Mouse (Mus musculus): ENCODE data around the gene 2610028H24Rik. TPM values are rescaled to one million over a fixed set of nuclear protein-coding genes. Genes with fewer than 3 reads are reported as not detected.

Gene 2610028H24Rik
- polyA plus RNA-seq, 1 experiment from 2014 or later = not detected

GRCm38 (mm10) chr10:76480851-76481250 lies 32.0 kb downstream of the 2610028H24Rik start:
- Histone ChIP-seq H3K27ac (ENCODE audit: low read depth, low read length) (no peak overlapping the region), H3K36me3 (ENCODE audit: control insufficient read depth, insufficient read depth, low read length) (peaks cover 95% of the 10 kb centered on the region), H3K4me3 (ENCODE audit: low read length) (no peak overlapping the region), H3K4me2 (replicated peaks; ENCODE audit: low read depth, low read length) (no peak overlapping the region), H3K9ac (ENCODE audit: low read depth, low read length) (no peak overlapping the region), H3K9me3 (ENCODE audit: control insufficient read depth, low read length) (no peaks in the 10 kb centered on the region), H3K4me1 (ENCODE audit: control insufficient read depth, insufficient read depth, low read length) (no peaks in the 10 kb centered on the region), H3K27me3 (ENCODE audit: control insufficient read depth, insufficient read depth, low read length) (no peaks in the 10 kb centered on the region)
- 95% methylated on average over 11 of the region's 13 CpGs for WGBS
- no peak for ATAC-seq (ENCODE audit: low FRiP score, low TSS enrichment)

- ATAC-seq (ENCODE audit: low FRiP score, low TSS enrichment) = no peak
Observed at GRCm38 (mm10) chr10:76481480-76481879, 32.6 kb downstream of the 2610028H24Rik start.

GRCm38 (mm10) chr10:76486302-76486701 lies 37.4 kb downstream of the 2610028H24Rik start:
- H3K36me3 ChIP-seq (ENCODE audit: control insufficient read depth, insufficient read depth, low read length) = peaks cover 94% of the 10 kb centered on the region
- no peaks in the 10 kb centered on the region for H3K9me3 ChIP-seq (ENCODE audit: control insufficient read depth, low read length)
- H3K27ac ChIP-seq (ENCODE audit: low read depth, low read length) = no peak overlapping the region
- 97% methylated on average over 2 of the region's 2 CpGs for WGBS
- no peak overlapping the region for H3K4me3 ChIP-seq (ENCODE audit: low read length)
- no peak overlapping the region for H3K4me2 ChIP-seq (replicated peaks; ENCODE audit: low read depth, low read length)
- no peak for ATAC-seq (ENCODE audit: low FRiP score, low TSS enrichment)
- no peaks in the 10 kb centered on the region for H3K27me3 ChIP-seq (ENCODE audit: control insufficient read depth, insufficient read depth, low read length)
- no peaks in the 10 kb centered on the region for H3K4me1 ChIP-seq (ENCODE audit: control insufficient read depth, insufficient read depth, low read length)
- no peak overlapping the region for H3K9ac ChIP-seq (ENCODE audit: low read depth, low read length)

More at GRCm38 (mm10) chr10:76481480-76481879, 32.6 kb downstream of the 2610028H24Rik start:
- WGBS = 90% methylated on average over 6 of the region's 6 CpGs
- Histone ChIP-seq H3K4me1 (ENCODE audit: control insufficient read depth, insufficient read depth, low read length) (no peaks in the 10 kb centered on the region), H3K36me3 (ENCODE audit: control insufficient read depth, insufficient read depth, low read length) (peaks cover 95% of the 10 kb centered on the region), H3K9me3 (ENCODE audit: control insufficient read depth, low read length) (no peaks in the 10 kb centered on the region), H3K9ac (ENCODE audit: low read depth, low read length) (no peak overlapping the region), H3K4me2 (replicated peaks; ENCODE audit: low read depth, low read length) (no peak overlapping the region), H3K27me3 (ENCODE audit: control insufficient read depth, insufficient read depth, low read length) (no peaks in the 10 kb centered on the region), H3K4me3 (ENCODE audit: low read length) (no peak overlapping the region), H3K27ac (ENCODE audit: low read depth, low read length) (no peak overlapping the region)

GRCm38 (mm10) chr10:76488265-76488664 lies 39.4 kb downstream of the 2610028H24Rik start:
- no peak for ATAC-seq (ENCODE audit: low FRiP score, low TSS enrichment)
- Histone ChIP-seq H3K9ac (ENCODE audit: low read depth, low read length) (no peak overlapping the region), H3K4me2 (replicated peaks; ENCODE audit: low read depth, low read length) (no peak overlapping the region), H3K36me3 (ENCODE audit: control insufficient read depth, insufficient read depth, low read length) (peaks cover 90% of the 10 kb centered on the region), H3K27ac (ENCODE audit: low read depth, low read length) (no peak overlapping the region), H3K4me3 (ENCODE audit: low read length) (no peak overlapping the region), H3K27me3 (ENCODE audit: control insufficient read depth, insufficient read depth, low read length) (no peaks in the 10 kb centered on the region), H3K9me3 (ENCODE audit: control insufficient read depth, low read length) (no peaks in the 10 kb centered on the region), H3K4me1 (ENCODE audit: control insufficient read depth, insufficient read depth, low read length) (no peaks in the 10 kb centered on the region)
- WGBS = 95% methylated on average over 8 of the region's 8 CpGs

GRCm38 (mm10) chr10:76489205-76489604 lies 40.3 kb downstream of the 2610028H24Rik start:
- WGBS = 90% methylated on average over 15 of the region's 15 CpGs
- H3K27ac ChIP-seq (ENCODE audit: low read depth, low read length) = no peak overlapping the region
- no peaks in the 10 kb centered on the region for H3K9me3 ChIP-seq (ENCODE audit: control insufficient read depth, low read length)
- H3K4me2 ChIP-seq (replicated peaks; ENCODE audit: low read depth, low read length) = no peak overlapping the region
- ATAC-seq (ENCODE audit: low FRiP score, low TSS enrichment) = no peak
- H3K9ac ChIP-seq (ENCODE audit: low read depth, low read length) = no peak overlapping the region
- no peaks in the 10 kb centered on the region for H3K4me1 ChIP-seq (ENCODE audit: control insufficient read depth, insufficient read depth, low read length)
- no peak overlapping the region for H3K4me3 ChIP-seq (ENCODE audit: low read length)
- peaks cover 90% of the 10 kb centered on the region for H3K36me3 ChIP-seq (ENCODE audit: control insufficient read depth, insufficient read depth, low read length)
- no peaks in the 10 kb centered on the region for H3K27me3 ChIP-seq (ENCODE audit: control insufficient read depth, insufficient read depth, low read length)

- ATAC-seq (ENCODE audit: low FRiP score, low TSS enrichment) = no peak
- 89% methylated on average over 1 of the region's 1 CpGs for WGBS
- H3K36me3 ChIP-seq (ENCODE audit: control insufficient read depth, insufficient read depth, low read length) = peaks cover 84% of the 10 kb centered on the region
Observed at GRCm38 (mm10) chr10:76493527-76493926, 44.6 kb downstream of the 2610028H24Rik start.

GRCm38 (mm10) chr10:76495501-76495900 lies 46.6 kb downstream of the 2610028H24Rik start:
- peaks cover 84% of the 10 kb centered on the region for H3K36me3 ChIP-seq (ENCODE audit: control insufficient read depth, insufficient read depth, low read length)
- no peak for ATAC-seq (ENCODE audit: low FRiP score, low TSS enrichment)
- no peaks in the 10 kb centered on the region for H3K27me3 ChIP-seq (ENCODE audit: control insufficient read depth, insufficient read depth, low read length)
- H3K4me1 ChIP-seq (ENCODE audit: control insufficient read depth, insufficient read depth, low read length) = no peaks in the 10 kb centered on the region
- no peak overlapping the region for H3K27ac ChIP-seq (ENCODE audit: low read depth, low read length)
- H3K9me3 ChIP-seq (ENCODE audit: control insufficient read depth, low read length) = no peaks in the 10 kb centered on the region
- H3K4me3 ChIP-seq (ENCODE audit: low read length) = no peak overlapping the region
- 87% methylated on average over 6 of the region's 6 CpGs for WGBS
- no peak overlapping the region for H3K4me2 ChIP-seq (replicated peaks; ENCODE audit: low read depth, low read length)
- H3K9ac ChIP-seq (ENCODE audit: low read depth, low read length) = no peak overlapping the region

More at GRCm38 (mm10) chr10:76493527-76493926, 44.6 kb downstream of the 2610028H24Rik start:
- H3K4me2 ChIP-seq (replicated peaks; ENCODE audit: low read depth, low read length) = no peak overlapping the region
- no peaks in the 10 kb centered on the region for H3K9me3 ChIP-seq (ENCODE audit: control insufficient read depth, low read length)
- H3K9ac ChIP-seq (ENCODE audit: low read depth, low read length) = no peak overlapping the region
- H3K27ac ChIP-seq (ENCODE audit: low read depth, low read length) = no peak overlapping the region
- no peaks in the 10 kb centered on the region for H3K27me3 ChIP-seq (ENCODE audit: control insufficient read depth, insufficient read depth, low read length)
- H3K4me1 ChIP-seq (ENCODE audit: control insufficient read depth, insufficient read depth, low read length) = no peaks in the 10 kb centered on the region
- H3K4me3 ChIP-seq (ENCODE audit: low read length) = no peak overlapping the region

- WGBS = 90% methylated on average over 7 of the region's 7 CpGs
- Histone ChIP-seq H3K36me3 (ENCODE audit: control insufficient read depth, insufficient read depth, low read length) (peaks cover 83% of the 10 kb centered on the region), H3K9me3 (ENCODE audit: control insufficient read depth, low read length) (no peaks in the 10 kb centered on the region), H3K4me2 (replicated peaks; ENCODE audit: low read depth, low read length) (no peak overlapping the region), H3K27me3 (ENCODE audit: control insufficient read depth, insufficient read depth, low read length) (no peaks in the 10 kb centered on the region), H3K4me1 (ENCODE audit: control insufficient read depth, insufficient read depth, low read length) (no peaks in the 10 kb centered on the region), H3K27ac (ENCODE audit: low read depth, low read length) (no peak overlapping the region), H3K4me3 (ENCODE audit: low read length) (no peak overlapping the region), H3K9ac (ENCODE audit: low read depth, low read length) (no peak overlapping the region)
- ATAC-seq (ENCODE audit: low FRiP score, low TSS enrichment) = no peak
Observed at GRCm38 (mm10) chr10:76496366-76496765, 47.5 kb downstream of the 2610028H24Rik start.

- no peaks in the 10 kb centered on the region for H3K4me1 ChIP-seq (ENCODE audit: control insufficient read depth, insufficient read depth, low read length)
- no peaks in the 10 kb centered on the region for H3K27me3 ChIP-seq (ENCODE audit: control insufficient read depth, insufficient read depth, low read length)
- H3K4me3 ChIP-seq (ENCODE audit: low read length) = no peak overlapping the region
- no peaks in the 10 kb centered on the region for H3K9me3 ChIP-seq (ENCODE audit: control insufficient read depth, low read length)
- no peak for ATAC-seq (ENCODE audit: low FRiP score, low TSS enrichment)
- 93% methylated on average over 4 of the region's 4 CpGs for WGBS
- H3K4me2 ChIP-seq (replicated peaks; ENCODE audit: low read depth, low read length) = no peak overlapping the region
- H3K9ac ChIP-seq (ENCODE audit: low read depth, low read length) = no peak overlapping the region
- H3K27ac ChIP-seq (ENCODE audit: low read depth, low read length) = no peak overlapping the region
- peaks cover 87% of the 10 kb centered on the region for H3K36me3 ChIP-seq (ENCODE audit: control insufficient read depth, insufficient read depth, low read length)
Observed at GRCm38 (mm10) chr10:76497522-76497921, 48.6 kb downstream of the 2610028H24Rik start.

All from kidney, embryonic 14.5 days (tissue).